Mouse (Mus musculus) embryonic facial prominence, embryonic 12.5 days (tissue): Measurements from ENCODE around the gene Hoxc12. TPM values are rescaled to one million over a fixed set of nuclear protein-coding genes. Genes with fewer than 3 reads are reported as not detected.

Source experiments
- ATAC-seq: fragments of 200-750 bp; cut with Nextera tagmentation; 2 replicates; pipeline ENCODE4 v1.8.0; 2017; ENCODE audit not compliant: insufficient number of reproducible peaks, insufficient read depth, low FRiP score, low TSS enrichment
- H3K27ac ChIP-seq: fragments of 300-500 bp; sonication (generic); 2 replicates; pipeline ENCODE4 v1.5.1; 2016; ENCODE audit warnings: mild to moderate bottlenecking
- H3K27me3 ChIP-seq: fragments of 300-500 bp; sonication (generic); 2 replicates; pipeline ENCODE4 v1.6.1; 2016; ENCODE audit warnings: mild to moderate bottlenecking, moderate library complexity
- H3K36me3 ChIP-seq: fragments of 300-500 bp; sonication (generic); 2 replicates; pipeline ENCODE4 v1.6.1; 2016; ENCODE audit warnings: mild to moderate bottlenecking
- H3K4me1 ChIP-seq: fragments of 300-500 bp; sonication (generic); 2 replicates; pipeline ENCODE4 v1.6.1; 2016
- H3K4me2 ChIP-seq: fragments of 300-500 bp; sonication (generic); replicated peaks from 2 replicates; pipeline ENCODE4 v1.6.1; 2016; ENCODE audit warnings: mild to moderate bottlenecking, moderate library complexity
- H3K4me3 ChIP-seq: fragments of 300-500 bp; sonication (generic); 2 replicates; pipeline ENCODE4 v1.5.1; 2016; ENCODE audit warnings: mild to moderate bottlenecking
- H3K9ac ChIP-seq: fragments of 300-500 bp; sonication (generic); 2 replicates; pipeline ENCODE4 v1.6.1; 2016; ENCODE audit warnings: mild to moderate bottlenecking, moderate library complexity
- H3K9me3 ChIP-seq: fragments of 300-500 bp; sonication (generic); 2 replicates; pipeline ENCODE4 v1.6.1; 2016; ENCODE audit warnings: mild to moderate bottlenecking, moderate library complexity
- WGBS: fragments of 180-500 bp; shearing (Covaris S2); methylation state at CpG from one replicate; pipeline ENCODE4 v1.1.7; 2016; 5-methylcytosine and 5-hydroxymethylcytosine counted together
- polyA plus RNA-seq: library from polyadenylated mRNA; unstranded; fragments of >200 nt; fragmentation: Nextera tagmentation; extraction: Ambion mirVana; gene quantifications from 2 replicates; pipeline ENCODE4 v1.2.1, GENCODE M21; 2016

Hoxc12 gene
- polyA plus RNA-seq, 1 experiment from 2014 or later: not detected

DNA sequence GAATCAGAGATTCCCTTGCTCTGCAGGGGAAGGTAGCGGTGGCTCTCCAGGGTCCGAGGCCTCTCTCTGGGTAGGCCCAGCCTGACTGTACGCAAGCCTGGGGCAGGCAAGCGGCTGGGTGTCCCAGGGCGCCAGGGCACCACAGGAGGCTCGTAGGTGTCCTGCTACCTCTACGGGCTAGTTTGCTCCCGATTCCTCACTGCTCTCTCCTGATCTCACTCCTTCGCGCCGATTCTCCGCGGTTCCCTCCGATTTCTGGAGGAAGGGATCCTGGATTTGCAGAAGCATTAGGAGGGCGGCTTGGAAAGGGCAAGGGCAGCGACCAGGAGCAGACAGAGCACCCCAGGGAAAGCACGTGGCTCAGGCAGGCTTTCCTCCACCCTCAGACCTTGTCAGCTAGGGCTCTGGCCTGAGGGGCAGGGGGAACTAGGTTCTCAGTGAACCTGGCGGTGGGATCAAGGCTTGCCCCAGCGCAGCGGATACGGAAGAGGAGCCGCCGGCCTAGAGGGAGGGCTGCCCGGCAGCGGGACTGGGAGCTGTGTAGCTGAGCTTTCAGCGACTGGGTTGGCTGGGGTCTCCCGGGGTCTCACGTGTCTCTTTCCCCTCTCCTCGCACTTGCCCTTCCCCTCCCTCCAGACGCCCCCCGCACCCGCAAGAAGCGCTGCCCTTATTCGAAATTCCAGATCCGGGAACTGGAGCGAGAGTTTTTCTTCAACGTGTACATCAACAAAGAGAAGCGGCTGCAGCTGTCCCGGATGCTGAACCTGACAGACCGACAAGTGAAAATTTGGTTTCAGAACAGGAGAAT, 19.5 kb downstream of the Hoxc12 start:
- ATAC-seq: no peak
- Histone ChIP-seq H3K36me3 (no peaks in the 10 kb centered on the region), H3K4me1 (0 out of 2 replicates have a peak, but pooled peaks cover 2% of the 10 kb centered on the region), H3K27me3 (peaks cover 98% of the 10 kb centered on the region), H3K4me2 (no peak overlapping the region), H3K9ac (no peak overlapping the region), H3K9me3 (no peaks in the 10 kb centered on the region), H3K27ac (no peak overlapping the region), H3K4me3 (no peak overlapping the region)
- under 1% methylated on average over 40 of the region's 40 CpGs for WGBS

DNA sequence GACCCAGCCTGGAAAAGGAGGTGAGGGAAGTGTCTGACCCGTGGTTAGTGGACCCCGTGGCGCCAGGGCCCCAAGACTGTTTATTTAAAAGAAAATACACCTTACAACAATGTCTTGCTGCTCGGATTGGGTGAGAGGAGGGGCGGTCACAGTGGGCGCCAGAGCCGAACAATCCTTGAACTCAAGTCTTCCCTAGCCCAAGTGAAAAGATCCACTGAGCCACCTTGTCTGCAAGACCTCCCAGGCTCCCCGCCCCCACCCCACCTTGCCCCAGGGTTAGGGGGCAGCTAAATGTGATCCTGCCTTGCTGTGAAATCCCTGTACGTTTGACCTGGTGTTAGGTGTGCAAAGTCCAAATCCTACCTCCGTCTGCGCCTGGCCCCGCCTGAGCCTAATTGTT, 20.3 kb downstream of the Hoxc12 start:
- Histone ChIP-seq H3K27ac (no peak overlapping the region), H3K9ac (no peak overlapping the region), H3K27me3 (peaks cover 98% of the 10 kb centered on the region), H3K4me1 (0 out of 2 replicates have a peak, but pooled peaks cover 2% of the 10 kb centered on the region), H3K9me3 (no peaks in the 10 kb centered on the region), H3K36me3 (no peaks in the 10 kb centered on the region), H3K4me3 (no peak overlapping the region), H3K4me2 (no peak overlapping the region)
- 1% methylated on average over 12 of the region's 12 CpGs for WGBS
- ATAC-seq: no peak

GRCm38 (mm10) chr15:102959663-102960191, 23.2 kb downstream of the Hoxc12 start:
- Histone ChIP-seq H3K9me3 (no peaks in the 10 kb centered on the region), H3K4me2 (no peak overlapping the region), H3K4me3 (no peak overlapping the region), H3K9ac (no peak overlapping the region), H3K27ac (no peak overlapping the region), H3K36me3 (no peaks in the 10 kb centered on the region), H3K27me3 (peaks cover 94% of the 10 kb centered on the region), H3K4me1 (0 out of 2 replicates have a peak, but pooled peaks cover 2% of the 10 kb centered on the region)
- no peak for ATAC-seq
- WGBS: under 1% methylated on average over 13 of the region's 13 CpGs

GRCm38 (mm10) chr15:102961728-102962127, 25.2 kb downstream of the Hoxc12 start:
- Histone ChIP-seq H3K27me3 (peaks cover 94% of the 10 kb centered on the region), H3K36me3 (no peaks in the 10 kb centered on the region), H3K9me3 (no peaks in the 10 kb centered on the region), H3K27ac (no peak overlapping the region), H3K9ac (no peak overlapping the region), H3K4me2 (no peak overlapping the region), H3K4me3 (no peak overlapping the region), H3K4me1 (0 out of 2 replicates have a peak, but pooled peaks cover 3% of the 10 kb centered on the region)
- no peak for ATAC-seq
- WGBS: 3% methylated on average over 6 of the region's 6 CpGs

DNA sequence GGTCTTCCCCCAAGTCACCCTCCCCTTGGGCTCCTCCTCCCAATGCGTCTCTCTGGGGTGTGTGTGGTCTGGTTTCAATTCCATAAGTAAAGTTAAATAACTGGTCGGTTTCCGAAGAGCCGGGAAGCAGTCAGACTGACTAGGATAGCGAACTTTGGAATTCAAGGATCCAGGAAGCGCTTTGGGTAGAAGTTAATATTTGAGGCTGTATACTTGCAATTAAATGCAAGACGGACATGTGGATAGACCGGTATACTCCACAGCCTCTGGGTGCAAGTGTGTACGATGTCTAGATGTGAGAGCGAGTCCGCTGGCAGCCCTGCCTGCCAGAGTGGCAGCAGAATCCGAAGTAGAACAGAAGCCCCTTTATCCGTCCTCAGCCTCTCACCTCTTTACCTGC, 25.9 kb downstream of the Hoxc12 start:
- Histone ChIP-seq H3K9ac (no peak overlapping the region), H3K4me3 (no peak overlapping the region), H3K9me3 (no peaks in the 10 kb centered on the region), H3K36me3 (no peaks in the 10 kb centered on the region), H3K4me2 (no peak overlapping the region), H3K27me3 (peaks cover 94% of the 10 kb centered on the region), H3K27ac (no peak overlapping the region), H3K4me1 (0 out of 2 replicates have a peak, but pooled peaks cover 4% of the 10 kb centered on the region)
- no peak for ATAC-seq
- under 1% methylated on average over 13 of the region's 13 CpGs for WGBS

GRCm38 (mm10) chr15:102963259-102963658, 26.7 kb downstream of the Hoxc12 start:
- Histone ChIP-seq H3K4me2 (no peak overlapping the region), H3K4me1 (0 out of 2 replicates have a peak, but pooled peaks cover 4% of the 10 kb centered on the region), H3K36me3 (no peaks in the 10 kb centered on the region), H3K9ac (no peak overlapping the region), H3K27ac (no peak overlapping the region), H3K4me3 (no peak overlapping the region), H3K27me3 (peaks cover 93% of the 10 kb centered on the region), H3K9me3 (no peaks in the 10 kb centered on the region)
- 2% methylated on average over 8 of the region's 8 CpGs for WGBS
- ATAC-seq: no peak

DNA sequence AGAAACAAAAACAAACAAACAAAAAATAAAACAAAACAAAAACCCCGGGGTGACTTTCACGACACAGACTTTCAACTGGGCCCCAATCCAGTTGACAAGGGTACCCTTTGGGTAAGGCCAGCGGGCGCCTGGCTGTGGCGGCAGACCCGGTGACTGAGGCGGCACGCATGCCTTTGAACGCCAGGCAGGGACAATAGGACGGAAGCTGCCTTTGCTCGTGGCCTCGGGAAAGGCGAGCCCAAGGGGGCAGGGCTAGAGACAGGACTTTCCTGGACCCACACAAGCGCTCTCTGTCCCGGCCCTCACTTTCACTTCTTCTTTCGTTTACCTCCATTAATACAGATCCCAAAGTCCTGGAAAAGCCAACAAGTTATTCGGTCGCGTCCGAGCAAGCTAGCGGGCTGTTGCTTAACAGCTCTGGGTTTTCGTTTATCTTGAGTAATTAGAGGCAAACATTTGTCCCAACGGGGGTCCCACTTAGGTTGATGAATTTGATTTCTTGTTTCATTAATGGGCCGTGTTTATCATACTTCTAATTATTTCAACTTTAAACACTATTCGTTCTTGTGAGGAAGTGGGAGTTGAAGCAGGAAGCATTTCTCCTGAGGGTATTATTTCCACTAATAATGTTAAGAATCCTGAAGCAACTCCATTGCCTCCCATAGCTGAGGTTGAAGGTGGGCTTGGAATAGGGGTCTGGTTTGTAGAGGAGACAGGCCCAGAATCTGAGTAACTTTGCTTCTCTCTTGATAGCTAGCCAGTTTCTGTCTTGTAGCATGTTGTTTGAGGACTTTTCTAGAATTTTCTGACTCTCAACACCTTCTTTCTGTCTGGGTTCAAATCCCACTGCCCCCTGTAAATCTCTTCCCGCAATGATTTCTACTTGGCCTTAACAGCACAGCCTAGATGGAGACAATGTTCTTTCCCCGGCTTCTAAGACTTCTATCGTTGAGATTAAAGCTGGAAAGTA, 27.4 kb downstream of the Hoxc12 start:
- ATAC-seq: no peak
- no peaks in the 10 kb centered on the region for H3K9me3 ChIP-seq
- no peaks in the 10 kb centered on the region for H3K36me3 ChIP-seq
- H3K27ac ChIP-seq: no peak overlapping the region
- WGBS: 2% methylated on average over 28 of the region's 28 CpGs
- no peak overlapping the region for H3K9ac ChIP-seq
- no peak overlapping the region for H3K4me3 ChIP-seq
- H3K4me1 ChIP-seq: 0 out of 2 replicates have a peak, but pooled peaks cover 4% of the 10 kb centered on the region
- peaks cover 93% of the 10 kb centered on the region for H3K27me3 ChIP-seq
- H3K4me2 ChIP-seq: no peak overlapping the region

GRCm38 (mm10) chr15:102965003-102965891, 28.7 kb downstream of the Hoxc12 start:
- Histone ChIP-seq H3K4me3 (no peak overlapping the region), H3K4me2 (no peak overlapping the region), H3K36me3 (no peaks in the 10 kb centered on the region), H3K27me3 (peaks cover 95% of the 10 kb centered on the region), H3K9me3 (no peaks in the 10 kb centered on the region), H3K27ac (no peak overlapping the region), H3K4me1 (0 out of 2 replicates have a peak, but pooled peaks cover 4% of the 10 kb centered on the region), H3K9ac (no peak overlapping the region)
- no peak for ATAC-seq
- 2% methylated on average over 26 of the region's 26 CpGs for WGBS

GRCm38 (mm10) chr15:102965892-102966775, 29.6 kb downstream of the Hoxc12 start:
- no peak for ATAC-seq
- H3K27me3 ChIP-seq: peaks cover 95% of the 10 kb centered on the region
- no peaks in the 10 kb centered on the region for H3K9me3 ChIP-seq
- H3K4me3 ChIP-seq: no peak overlapping the region
- no peak overlapping the region for H3K9ac ChIP-seq
- H3K4me2 ChIP-seq: peak overlapping the region; percentile 21
- 0 out of 2 replicates have a peak, but pooled peaks cover 4% of the 10 kb centered on the region for H3K4me1 ChIP-seq
- no peak overlapping the region for H3K27ac ChIP-seq
- whole genome bisulfite sequencing: 2% methylated on average over 29 of the region's 30 CpGs
- no peaks in the 10 kb centered on the region for H3K36me3 ChIP-seq

DNA sequence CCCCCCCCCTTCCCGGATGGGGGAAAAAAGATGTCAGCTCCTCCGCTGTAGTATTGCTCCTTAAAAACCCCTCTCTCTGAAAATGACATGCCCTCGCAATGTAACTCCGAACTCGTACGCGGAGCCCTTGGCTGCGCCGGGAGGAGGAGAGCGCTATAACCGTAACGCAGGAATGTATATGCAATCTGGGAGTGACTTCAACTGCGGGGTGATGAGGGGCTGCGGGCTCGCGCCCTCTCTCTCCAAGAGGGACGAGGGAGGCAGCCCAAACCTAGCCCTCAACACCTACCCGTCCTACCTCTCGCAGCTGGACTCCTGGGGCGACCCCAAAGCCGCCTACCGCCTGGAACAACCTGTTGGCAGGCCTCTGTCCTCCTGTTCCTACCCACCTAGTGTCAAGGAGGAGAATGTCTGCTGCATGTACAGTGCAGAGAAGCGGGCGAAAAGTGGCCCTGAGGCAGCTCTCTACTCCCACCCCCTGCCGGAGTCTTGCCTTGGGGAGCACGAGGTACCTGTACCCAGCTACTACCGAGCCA, 30.3 kb downstream of the Hoxc12 start, which contains the start of gene Hoxc10:
Gene Hoxc10, plus strand, starts transcription at position 21 of the 536 bp plus-strand sequence.
- WGBS: 1% methylated on average over 27 of the region's 27 CpGs
- Histone ChIP-seq H3K36me3 (no peaks in the 10 kb centered on the region), H3K9me3 (no peaks in the 10 kb centered on the region), H3K4me1 (0 out of 2 replicates have a peak, but pooled peaks cover 4% of the 10 kb centered on the region), H3K9ac (no peak within 1 kb of the TSS), H3K27me3 (peaks cover 94% of the 10 kb centered on the region), H3K4me2 (peak within 1 kb of the TSS; percentile 21), H3K4me3 (no peak within 1 kb of the TSS), H3K27ac (no peak within 1 kb of the TSS)
- ATAC-seq: peak; percentile 41; the same call in 1 of the 2 replicates
